Mouse (Mus musculus): ENCODE measurements at regions not wholly inside any gene's neighbourhood (a gene's known extent, or its start where the extent isn't known, plus 50 kb on each side); places are given as distances from the start of the nearest gene placed in this dataset.
"Not testable (repeated sequence)": the region's sequence is repeated elsewhere in the genome, so short reads cannot be mapped to it uniquely, and the experiment has no call there.

DNA sequence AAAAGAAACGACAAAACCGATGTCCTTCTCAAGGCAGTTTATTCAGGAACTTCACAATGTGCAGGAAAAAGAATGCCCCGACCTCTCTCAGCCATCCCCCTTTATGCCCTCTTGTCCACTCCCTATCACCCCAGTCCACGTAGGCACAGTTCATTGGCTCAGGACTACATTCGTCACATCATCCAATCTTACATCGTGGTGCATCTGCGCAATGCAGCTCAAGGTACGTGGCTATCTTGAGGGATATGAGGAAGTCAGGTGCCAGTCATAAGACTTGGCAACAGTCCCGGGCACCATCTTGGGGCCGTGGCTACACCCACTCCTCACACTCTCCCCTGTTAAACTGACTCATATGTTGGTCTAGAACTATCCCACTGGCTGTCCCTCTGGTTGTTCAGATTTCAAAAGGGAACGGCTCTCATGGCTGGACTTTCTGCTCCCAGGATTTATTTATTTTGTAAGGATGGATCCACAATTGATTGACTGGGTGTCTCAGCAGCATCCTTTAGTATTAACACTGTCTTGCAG lies 87.4 kb upstream of the Olfr1402 start:
- 0 out of 2 replicates have a peak, but pooled peaks have one; percentile 20 for ATAC-seq (ENCODE audit: low FRiP score)
- 90% methylated on average over 11 of the region's 11 CpGs for WGBS

DNA sequence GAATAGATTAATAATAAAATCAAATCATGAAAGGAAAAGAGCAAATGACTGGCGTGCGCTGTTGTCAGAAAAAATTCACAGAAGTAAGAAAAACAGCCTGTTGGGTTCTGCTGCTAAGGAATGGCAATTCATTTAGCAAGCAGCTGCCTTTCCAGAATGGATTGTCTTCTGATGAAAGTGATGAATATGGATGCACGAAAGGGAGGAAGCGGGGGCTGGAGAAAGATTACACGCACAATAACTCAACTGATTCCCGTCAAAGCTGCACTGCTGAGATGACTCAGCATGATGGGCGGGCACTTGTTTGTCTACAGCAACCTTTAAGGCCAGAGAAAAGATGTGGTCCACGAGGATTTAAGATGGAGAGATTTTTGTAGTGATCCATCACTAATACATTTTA lies 85.4 kb upstream of the Olfr1402 start:
- no peak for ATAC-seq (ENCODE audit: low FRiP score)
- no peak overlapping the region for H3K4me2 ChIP-seq (ENCODE audit: low read depth, low read length, poor library complexity, severe bottlenecking)
- no peaks in the 10 kb centered on the region for H3K36me3 ChIP-seq (ENCODE audit: insufficient read depth, low read length)
- no peak for DNase-seq (ENCODE audit: low spot score)
- no peaks in the 10 kb centered on the region for H3K9me3 ChIP-seq (ENCODE audit: low read length)
- 27% methylated on average over 8 of the region's 8 CpGs for WGBS
- no peak overlapping the region for H3K9ac ChIP-seq (replicated peaks; ENCODE audit: low read length, poor library complexity, severe bottlenecking)
- no peak for TF ChIP-seq CTCF (IDR thresholded peaks at IDR 0.05)
- H3K4me1 ChIP-seq (ENCODE audit: insufficient read depth, low read length): no peaks in the 10 kb centered on the region
- no peaks in the 10 kb centered on the region for H3K27me3 ChIP-seq (ENCODE audit: insufficient read depth, low read length)
- no peak overlapping the region for H3K4me3 ChIP-seq (ENCODE audit: low read depth, low read length)
- no peak overlapping the region for H3K27ac ChIP-seq (ENCODE audit: low read depth, low read length)

More for the DNA sequence above, 87.4 kb upstream of the Olfr1402 start:
- not testable (repeated sequence) for H3K9me3 ChIP-seq (ENCODE audit: low read length); H3K36me3 ChIP-seq (ENCODE audit: insufficient read depth, low read length); H3K9ac ChIP-seq (replicated peaks; ENCODE audit: low read length, poor library complexity, severe bottlenecking); DNase-seq (ENCODE audit: low spot score); H3K4me3 ChIP-seq (ENCODE audit: low read depth, low read length); H3K27me3 ChIP-seq (ENCODE audit: insufficient read depth, low read length); H3K4me2 ChIP-seq (ENCODE audit: low read depth, low read length, poor library complexity, severe bottlenecking); H3K4me1 ChIP-seq (ENCODE audit: insufficient read depth, low read length); H3K27ac ChIP-seq (ENCODE audit: low read depth, low read length)

DNA sequence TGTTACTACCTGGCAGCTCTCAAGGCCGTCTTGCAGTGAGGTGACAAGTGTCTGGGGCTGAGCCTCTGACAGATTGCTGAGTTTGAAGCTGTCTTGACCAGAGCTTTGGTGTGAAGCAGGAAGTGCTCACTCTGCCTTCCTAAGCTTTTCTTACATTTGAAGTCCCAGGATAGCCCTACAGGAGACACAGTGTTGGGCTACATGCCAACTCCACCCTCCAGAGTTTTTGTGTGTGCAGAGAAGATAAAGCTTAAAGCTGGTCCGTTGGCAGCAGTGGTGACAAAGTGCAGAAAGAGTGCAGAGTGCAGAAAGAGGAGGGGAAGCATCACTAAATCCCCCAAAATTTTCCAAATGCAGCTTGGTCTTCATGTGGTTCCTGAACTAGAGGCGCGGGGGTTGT lies 70.1 kb upstream of the Olfr1402 start:
- H3K27me3 ChIP-seq (ENCODE audit: insufficient read depth, low read length): no peaks in the 10 kb centered on the region
- no peaks in the 10 kb centered on the region for H3K4me1 ChIP-seq (ENCODE audit: insufficient read depth, low read length)

DNA sequence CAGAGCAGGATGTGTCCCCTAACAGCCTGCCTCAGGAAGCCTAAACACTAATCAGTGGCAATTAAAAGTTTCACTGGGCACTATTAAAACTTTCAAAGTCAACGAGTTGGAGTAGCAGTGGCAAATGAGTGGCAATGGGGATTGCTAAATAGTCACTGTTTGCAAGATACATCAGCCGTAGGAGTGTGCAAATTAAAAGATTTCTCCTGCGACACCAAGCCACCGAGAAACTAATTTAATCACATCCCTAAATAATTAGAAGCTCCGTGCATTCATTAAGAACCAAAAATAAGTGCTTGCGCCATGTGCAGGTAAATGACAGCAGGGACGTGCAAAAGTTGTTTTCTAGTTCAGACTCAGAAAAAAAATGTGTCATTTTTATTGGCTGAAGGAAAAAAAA lies 69.4 kb upstream of the Olfr1402 start:
- no peak overlapping the region for H3K4me2 ChIP-seq (ENCODE audit: low read depth, low read length, poor library complexity, severe bottlenecking)
- H3K4me1 ChIP-seq (ENCODE audit: insufficient read depth, low read length): no peaks in the 10 kb centered on the region
- no peaks in the 10 kb centered on the region for H3K27me3 ChIP-seq (ENCODE audit: insufficient read depth, low read length)
- H3K36me3 ChIP-seq (ENCODE audit: insufficient read depth, low read length): no peaks in the 10 kb centered on the region
- DNase-seq (ENCODE audit: low spot score) (peak; percentile 37), ATAC-seq (ENCODE audit: low FRiP score) (no peak)
- TF ChIP-seq CTCF (IDR thresholded peaks at IDR 0.05): no peak
- H3K9me3 ChIP-seq (ENCODE audit: low read length): no peaks in the 10 kb centered on the region
- no peak overlapping the region for H3K27ac ChIP-seq (ENCODE audit: low read depth, low read length)
- no peak overlapping the region for H3K4me3 ChIP-seq (ENCODE audit: low read depth, low read length)
- no peak overlapping the region for H3K9ac ChIP-seq (replicated peaks; ENCODE audit: low read length, poor library complexity, severe bottlenecking)
- 70% methylated on average over 7 of the region's 7 CpGs for WGBS

More for the DNA sequence above, 70.1 kb upstream of the Olfr1402 start:
- WGBS: 65% methylated on average over 4 of the region's 4 CpGs
- H3K4me3 ChIP-seq (ENCODE audit: low read depth, low read length): no peak overlapping the region
- no peaks in the 10 kb centered on the region for H3K9me3 ChIP-seq (ENCODE audit: low read length)
- no peaks in the 10 kb centered on the region for H3K36me3 ChIP-seq (ENCODE audit: insufficient read depth, low read length)
- no peak overlapping the region for H3K27ac ChIP-seq (ENCODE audit: low read depth, low read length)
- no peak overlapping the region for H3K4me2 ChIP-seq (ENCODE audit: low read depth, low read length, poor library complexity, severe bottlenecking)
- ATAC-seq (ENCODE audit: low FRiP score) (no peak), DNase-seq (ENCODE audit: low spot score) (no peak)
- H3K9ac ChIP-seq (replicated peaks; ENCODE audit: low read length, poor library complexity, severe bottlenecking): no peak overlapping the region
- TF ChIP-seq CTCF (IDR thresholded peaks at IDR 0.05): no peak

DNA sequence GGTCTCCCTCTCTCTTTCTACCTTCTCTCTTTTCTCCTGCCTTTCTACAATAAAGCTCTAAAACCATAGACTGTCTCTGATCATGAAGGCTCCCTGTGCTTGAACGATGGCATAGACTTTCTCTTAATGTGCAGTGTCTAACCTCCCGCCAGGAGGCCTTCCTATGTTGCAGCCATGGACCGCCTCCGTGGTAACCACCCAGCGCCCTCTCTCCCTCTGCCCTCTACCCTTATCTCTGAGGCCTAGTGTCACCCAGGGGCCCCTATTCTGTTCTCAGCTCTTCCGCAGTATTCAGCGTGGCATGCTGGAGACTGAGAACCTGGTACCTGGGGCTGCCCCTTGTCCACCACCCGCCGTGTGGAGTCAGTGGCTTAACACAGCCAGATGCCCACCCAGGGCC lies 67.5 kb upstream of the Olfr1402 start:
- no peak overlapping the region for H3K4me3 ChIP-seq (ENCODE audit: low read depth, low read length)
- H3K4me2 ChIP-seq (ENCODE audit: low read depth, low read length, poor library complexity, severe bottlenecking): no peak overlapping the region
- H3K27me3 ChIP-seq (ENCODE audit: insufficient read depth, low read length): no peaks in the 10 kb centered on the region
- H3K4me1 ChIP-seq (ENCODE audit: insufficient read depth, low read length): no peaks in the 10 kb centered on the region
- no peak overlapping the region for H3K27ac ChIP-seq (ENCODE audit: low read depth, low read length)
- ATAC-seq (ENCODE audit: low FRiP score) (no peak), DNase-seq (ENCODE audit: low spot score) (no peak)
- 91% methylated on average over 9 of the region's 9 CpGs for WGBS
- no peaks in the 10 kb centered on the region for H3K36me3 ChIP-seq (ENCODE audit: insufficient read depth, low read length)
- no peak overlapping the region for H3K9ac ChIP-seq (replicated peaks; ENCODE audit: low read length, poor library complexity, severe bottlenecking)
- TF ChIP-seq CTCF (IDR thresholded peaks at IDR 0.05): no peak
- no peaks in the 10 kb centered on the region for H3K9me3 ChIP-seq (ENCODE audit: low read length)
